Mouse (Mus musculus) urinary bladder, postnatal 10 days (tissue): ENCODE results near the gene Fbxw18.
"Not testable (repeated sequence)": the region's sequence is repeated elsewhere in the genome, so short reads cannot be mapped to it uniquely, and the experiment has no call there.

Source experiments
- DNase-seq: peaks from one replicate; pipeline ENCODE4 v3.0.0; 2022; ENCODE audit warnings: low spot score

Gene Fbxw18

GRCm38 (mm10) chr9:109702600-109702999, at the start of gene Fbxw18:
Fbxw18 (minus strand) TSS chr9:109702700.
- not testable (repeated sequence) for DNase-seq

GRCm38 (mm10) chr9:109745989-109746388, 43.5 kb upstream of the Fbxw18 start, which contains the start of gene Fbxw26:
Fbxw26 (minus strand) TSS chr9:109746089.
- DNase-seq = not testable (repeated sequence)

- DNase-seq = no peak
Observed at GRCm38 (mm10) chr9:109685299-109685698, 17.2 kb downstream of the Fbxw18 start.

DNA sequence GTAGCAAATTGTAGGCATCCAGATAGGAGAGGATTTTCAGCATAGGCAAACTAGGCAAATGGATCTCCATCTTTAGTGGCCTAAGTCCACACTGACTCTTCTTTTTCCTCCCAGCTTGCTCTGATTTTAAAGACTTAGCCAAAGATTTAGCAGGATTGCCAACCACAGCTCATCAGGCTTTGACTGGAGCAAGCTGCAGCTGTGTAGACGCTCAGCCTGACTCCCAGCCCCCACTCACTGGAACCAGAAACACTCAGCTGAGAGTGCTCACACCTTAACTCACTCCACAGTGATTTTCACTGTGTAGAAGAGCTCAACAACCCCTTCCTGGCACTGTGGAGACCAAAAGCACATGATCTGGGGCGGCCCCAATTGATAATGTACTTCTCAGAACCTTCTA, 37.9 kb downstream of the Fbxw18 start, which contains the start of gene Fbxw25:
Fbxw25 (minus strand) TSS at position 101 of the 400 bp plus-strand sequence.
- DNase-seq = not testable (repeated sequence)
